Mouse (Mus musculus) gastrocnemius, postnatal 14 days (tissue): Measurements from ENCODE around the gene Atp6ap1. TPM values are rescaled to one million over a fixed set of nuclear protein-coding genes. Genes with fewer than 3 reads are reported as not detected.

Experiments
- DNase-seq: peaks from one replicate; pipeline ENCODE4 v3.0.0; 2021; ENCODE audit warnings: mixed read lengths
- intact Hi-C: fragments of 180-260 bp; cut with DNase I; formaldehyde crosslinking; loops from one replicate; pipeline ENCODE4 v1.15.1; 2025; ENCODE audit warnings: low total_unique reads
- long read RNA-seq, 2 experiments: library from polyadenylated mRNA; stranded (forward); transcript quantifications; one replicate each; pipeline ENCODE4 v2.0.0; 2021
- total RNA-seq, 2 experiments: library from RNA; stranded (reverse); gene quantifications; 2 replicates each; pipeline ENCODE4 v1.2.3; 2021

The Atp6ap1 gene
- total RNA-seq, result 10 to 100 TPM; 87.9 to 94.6 TPM
- long read RNA-seq, experiment 1, transcript Atp6ap1-201 (10 exons, 2,189 nt), result major isoform, 63 of 78 reads
- long read RNA-seq, experiment 1, partial matches to known transcripts, result 4 of 78 reads
- long read RNA-seq, experiment 1, other reads (novel, unspliced or antisense), result 11 of 78 reads
- long read RNA-seq, experiment 2, transcript Atp6ap1-201 (10 exons, 2,189 nt), result major isoform, 80 of 93 reads
- long read RNA-seq, experiment 2, partial matches to known transcripts, result 6 of 93 reads
- long read RNA-seq, experiment 2, other reads (novel, unspliced or antisense), result 6 of 93 reads

DNA sequence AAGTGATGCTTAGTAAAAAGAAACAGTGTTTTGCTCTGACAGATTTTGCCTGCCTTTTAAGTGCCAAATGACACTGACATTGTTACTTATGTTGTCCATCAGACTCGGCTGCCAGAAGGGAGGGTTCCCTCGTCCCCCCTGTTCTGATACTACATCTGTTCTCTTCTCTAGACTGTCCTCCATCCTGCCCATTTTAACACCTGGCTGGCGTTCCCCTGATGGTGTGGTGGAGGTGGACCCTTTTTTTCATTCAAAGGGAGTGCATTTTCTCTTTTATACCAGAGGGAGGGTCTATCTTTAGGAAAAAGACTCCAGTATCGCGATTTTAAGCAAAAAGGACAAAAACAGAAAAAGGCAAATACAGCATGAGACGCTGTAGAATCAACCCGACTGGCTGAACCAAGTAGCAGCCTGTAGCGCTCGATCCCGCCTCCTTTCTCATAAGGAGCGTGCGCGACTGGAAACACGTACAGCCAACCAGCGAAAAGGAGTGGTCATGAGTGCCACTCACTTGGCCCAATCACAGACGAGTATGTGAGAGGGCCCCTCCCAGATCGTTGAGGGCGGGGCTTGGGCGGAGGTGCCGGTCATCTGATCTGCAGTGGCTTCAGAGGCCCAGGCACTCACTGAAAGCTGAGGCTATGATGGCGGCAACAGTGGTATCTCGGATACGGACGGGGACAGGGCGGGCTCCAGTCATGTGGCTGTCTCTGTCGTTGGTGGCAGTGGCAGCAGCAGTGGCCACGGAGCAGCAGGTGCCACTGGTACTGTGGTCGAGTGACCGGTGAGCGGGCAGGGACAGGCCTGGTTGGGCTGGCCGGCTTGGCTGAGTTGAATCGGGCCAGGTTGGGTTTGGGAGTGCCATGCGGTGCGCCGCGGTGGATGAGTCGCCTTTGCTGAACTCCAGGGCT is at the start of gene Atp6ap1:
Gene Atp6ap1, plus strand, starts transcription at position 560 of the 911 bp plus-strand sequence.
- DNase-seq, result peak; percentile 91
- intact Hi-C loops, result no loop called here

DNA sequence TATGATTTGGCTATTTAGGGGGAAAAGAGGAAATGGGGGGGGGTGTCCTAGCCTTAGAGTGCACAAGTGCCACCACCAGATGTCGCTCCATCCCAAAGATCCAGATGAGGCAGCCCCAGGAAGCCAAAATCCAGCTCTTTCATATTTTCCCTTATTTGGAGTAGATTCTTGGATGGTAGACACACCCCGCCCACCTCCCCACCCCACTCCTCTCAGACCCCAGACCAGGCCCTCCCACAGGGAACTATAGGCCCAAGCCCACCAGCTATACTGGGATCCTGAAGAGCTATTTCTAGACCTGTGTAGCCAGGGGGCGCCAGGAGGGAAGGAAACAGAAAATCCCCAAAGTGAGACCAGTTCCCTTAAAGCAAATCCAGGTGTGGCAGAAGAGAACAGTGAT is 48.2 kb upstream of the Atp6ap1 start:
- intact Hi-C loops, result no loop called here
- peak; percentile 53 for DNase-seq

DNA sequence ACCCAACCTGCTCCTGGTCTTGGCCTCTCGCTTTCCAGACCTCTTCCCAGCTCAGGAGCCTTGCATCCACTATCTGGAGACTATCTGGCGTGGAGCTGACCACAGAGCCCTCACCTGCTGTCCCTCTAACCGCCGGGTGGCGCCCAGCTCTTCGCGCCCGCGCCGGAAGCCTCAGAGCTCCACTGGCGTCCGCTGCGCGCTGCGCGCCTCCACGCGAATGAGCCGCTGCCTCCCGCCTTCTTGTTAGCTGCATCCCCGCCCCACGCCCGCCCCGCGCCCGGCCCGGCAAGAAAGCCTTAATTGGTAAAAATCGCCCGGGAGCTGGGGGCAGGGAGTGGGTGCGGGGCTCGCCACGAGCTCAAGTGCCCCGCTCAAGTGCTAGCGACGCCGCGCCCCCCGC is 47.3 kb upstream of the Atp6ap1 start, which contains the start of gene Flna:
Gene Flna, minus strand, starts transcription at position 206 of the 400 bp plus-strand sequence.
- intact Hi-C loops, result loop anchor here (5.0 kb wide), 1 partner anchor 163 kb away; no protein-coding TSS in a partner anchor
- peak; percentile 64 for DNase-seq

DNA sequence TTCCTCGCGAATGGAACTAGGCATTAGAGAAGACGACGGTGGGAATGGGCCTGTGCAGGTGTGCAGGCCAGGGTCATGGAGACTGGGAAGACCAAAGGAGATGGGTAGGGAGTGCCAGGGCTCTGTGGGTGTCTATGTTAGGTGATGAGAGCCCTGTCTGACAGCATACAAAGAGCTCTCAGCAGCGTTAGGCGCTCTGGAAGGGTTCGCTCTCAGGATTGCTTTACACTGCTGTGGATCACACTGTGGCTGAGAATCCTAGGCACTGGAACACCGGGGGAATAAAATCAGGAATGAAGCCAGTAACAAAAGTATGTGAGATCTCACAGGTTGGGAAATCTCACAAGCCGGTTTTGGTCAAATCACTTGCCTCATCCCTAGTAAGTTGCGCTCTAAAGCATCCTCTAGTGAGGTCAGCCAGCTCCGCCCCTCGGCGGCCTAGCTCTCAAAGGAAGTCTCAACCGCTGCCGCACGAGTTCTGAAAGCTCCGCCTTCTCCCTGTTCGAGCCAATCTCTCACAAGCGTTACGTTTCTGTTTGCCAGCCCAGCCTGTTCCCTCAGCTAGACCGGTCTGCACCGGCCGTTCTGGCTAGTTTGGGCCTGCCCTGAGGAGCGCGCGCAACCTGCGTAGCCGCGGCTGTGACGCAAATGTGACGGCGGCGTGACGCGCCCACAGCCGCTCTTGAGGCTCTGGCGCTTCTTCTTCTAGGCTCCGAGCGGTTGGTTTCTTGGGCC is 42.6 kb upstream of the Atp6ap1 start, which contains the start of gene Emd:
Gene Emd, plus strand, starts transcription at position 535 of the 735 bp plus-strand sequence.
- intact Hi-C loops, result loop anchor here (5.0 kb wide), 1 partner anchor 158 kb away; no protein-coding TSS in a partner anchor

DNA sequence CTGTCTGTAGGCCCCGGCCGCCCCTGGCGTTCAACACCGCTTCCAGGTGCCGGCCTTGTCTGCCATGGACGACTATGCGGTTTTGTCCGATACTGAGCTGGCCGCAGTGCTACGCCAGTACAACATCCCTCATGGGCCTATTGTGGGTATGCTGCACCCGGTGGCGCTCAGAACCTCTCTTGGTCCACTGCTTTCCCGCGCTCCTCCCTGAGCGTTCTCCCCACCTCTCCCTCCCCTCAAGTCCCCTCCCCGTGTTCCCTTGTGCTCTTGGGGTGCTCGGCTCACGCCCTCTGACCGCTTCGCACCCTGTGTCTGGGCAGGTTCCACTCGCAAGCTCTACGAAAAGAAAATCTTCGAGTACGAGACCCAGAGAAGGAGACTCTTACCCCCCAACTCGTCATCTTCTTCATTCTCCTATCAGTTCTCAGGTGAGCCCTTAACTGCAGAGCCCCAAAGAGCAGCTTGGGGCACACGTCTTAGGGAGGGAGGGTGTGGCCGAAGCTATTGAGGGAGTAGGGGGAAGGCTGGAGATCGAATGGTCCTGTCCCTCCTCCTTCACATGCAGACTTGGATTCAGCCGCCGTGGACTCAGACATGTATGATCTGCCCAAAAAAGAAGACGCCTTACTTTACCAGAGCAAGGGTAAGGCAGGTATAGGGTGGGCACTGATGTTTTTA is 41.9 kb upstream of the Atp6ap1 start:
- intact Hi-C loops, result loop anchor here (5.0 kb wide), 1 partner anchor 157 kb away; no protein-coding TSS in a partner anchor
- no peak for DNase-seq

More for the DNA sequence above, 42.6 kb upstream of the Atp6ap1 start, which contains the start of gene Emd:
- DNase-seq, result peak; percentile 84

DNA sequence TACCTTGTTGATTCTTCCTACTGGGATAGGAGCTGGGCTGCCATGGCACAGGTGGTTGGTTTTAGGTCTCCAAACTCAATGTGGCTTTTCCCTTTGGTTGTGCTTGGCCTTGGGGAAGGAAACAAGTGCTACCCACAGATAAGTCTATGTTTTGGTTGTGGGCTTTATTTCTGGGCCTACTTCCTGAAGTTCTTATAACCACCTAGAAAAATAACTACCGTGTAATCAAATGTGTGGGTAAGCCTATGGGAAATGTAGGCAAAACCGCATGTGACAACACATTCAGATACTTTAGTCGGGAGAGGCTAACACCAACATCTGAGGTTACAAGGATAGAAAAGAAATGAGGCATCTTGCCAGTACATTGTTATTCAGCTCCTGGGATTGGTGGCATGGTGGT is 39.2 kb upstream of the Atp6ap1 start:
- intact Hi-C loops, result no loop called here
- no peak for DNase-seq

DNA sequence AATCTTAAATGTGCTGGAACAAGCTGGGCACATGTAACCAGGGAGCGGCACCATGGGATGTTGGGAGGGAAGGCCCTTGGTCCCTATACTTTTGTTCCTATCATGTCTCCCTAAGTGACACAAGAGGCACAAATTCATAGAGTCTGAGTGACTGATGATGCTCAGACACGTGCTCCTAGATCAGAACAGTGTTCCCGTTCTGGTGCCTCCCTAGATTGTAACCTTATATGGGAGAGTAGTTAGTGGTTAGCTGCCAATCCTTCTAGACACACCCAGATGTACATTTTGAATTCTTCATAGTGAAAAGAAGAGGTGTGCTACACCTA is 27.2 kb upstream of the Atp6ap1 start:
- intact Hi-C loops, result no loop called here
- DNase-seq, result no peak

DNA sequence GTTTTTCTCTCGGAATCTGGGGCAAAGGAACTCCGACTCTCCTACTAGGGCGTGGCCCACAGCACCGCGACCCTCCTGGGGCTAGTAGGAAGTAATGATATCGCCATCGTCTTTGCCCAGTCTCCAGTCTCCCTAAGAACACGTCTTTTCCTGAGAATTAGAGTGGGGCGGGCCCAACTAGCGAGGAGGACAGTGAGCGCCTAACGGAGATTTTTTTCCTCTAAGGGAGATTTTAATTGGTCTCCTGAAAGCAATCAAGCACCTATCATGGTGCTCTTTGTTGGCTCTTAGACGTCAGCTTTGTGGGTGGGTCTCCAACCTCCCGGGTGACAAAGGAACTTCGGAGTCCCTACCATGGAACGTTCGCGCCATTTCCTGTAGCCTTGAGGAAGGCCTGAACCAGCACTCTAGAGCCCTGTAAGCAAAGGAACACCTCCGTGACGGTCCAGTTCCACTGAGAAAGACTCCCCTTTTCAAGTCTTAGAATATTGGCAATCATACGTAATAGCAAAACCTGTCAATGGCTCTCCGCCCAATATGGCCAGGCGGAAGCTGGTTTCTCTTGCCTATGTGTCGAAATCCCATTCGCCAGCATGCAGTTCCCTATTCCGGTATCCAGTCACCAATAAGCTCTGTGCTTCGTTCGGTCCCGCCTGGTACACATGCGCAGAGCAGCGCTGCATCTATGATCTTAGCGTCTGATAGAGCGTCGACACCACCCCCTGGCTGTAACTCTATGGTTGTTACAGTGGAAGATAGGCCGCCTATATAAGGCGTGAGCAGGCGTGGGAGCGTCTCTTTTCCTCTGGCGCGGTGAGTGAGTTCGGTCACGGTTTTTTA is 26.6 kb upstream of the Atp6ap1 start, which contains the start of gene Rpl10:
Gene Rpl10, plus strand, starts transcription at position 751 of the 840 bp plus-strand sequence.
- DNase-seq, result peak; percentile 89
- intact Hi-C loops, result no loop called here

DNA sequence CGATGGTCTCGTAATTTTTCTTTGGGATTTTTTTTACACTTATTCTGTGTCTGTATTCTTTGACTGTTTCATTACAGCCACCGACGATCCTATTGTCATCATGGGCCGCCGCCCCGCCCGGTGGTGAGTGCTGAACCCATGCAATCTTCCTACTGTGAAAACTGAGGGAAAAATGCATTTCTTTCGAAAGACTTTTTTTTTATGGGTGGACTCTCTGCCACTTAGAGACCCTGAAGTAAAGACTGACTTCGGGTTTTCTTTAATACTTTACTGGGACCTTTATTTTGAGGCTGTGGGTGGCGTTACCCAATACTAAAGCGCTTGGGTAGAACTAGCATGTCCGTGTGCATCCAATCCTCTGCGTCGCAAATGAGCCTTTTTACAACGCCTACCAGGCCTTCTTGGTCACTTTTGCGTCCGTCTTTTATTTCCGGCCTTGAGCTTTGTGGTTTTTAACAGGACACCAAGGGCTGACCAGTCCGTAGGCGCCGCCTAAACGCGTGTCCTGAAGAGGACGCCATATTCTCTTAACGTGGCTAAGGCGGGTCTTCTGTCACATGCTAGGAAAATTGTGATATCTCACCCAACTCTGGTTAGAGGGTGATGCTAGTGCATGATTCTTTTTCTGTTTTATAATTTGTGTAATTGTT is 25.9 kb upstream of the Atp6ap1 start:
- intact Hi-C loops, result no loop called here
- DNase-seq, result no peak

DNA sequence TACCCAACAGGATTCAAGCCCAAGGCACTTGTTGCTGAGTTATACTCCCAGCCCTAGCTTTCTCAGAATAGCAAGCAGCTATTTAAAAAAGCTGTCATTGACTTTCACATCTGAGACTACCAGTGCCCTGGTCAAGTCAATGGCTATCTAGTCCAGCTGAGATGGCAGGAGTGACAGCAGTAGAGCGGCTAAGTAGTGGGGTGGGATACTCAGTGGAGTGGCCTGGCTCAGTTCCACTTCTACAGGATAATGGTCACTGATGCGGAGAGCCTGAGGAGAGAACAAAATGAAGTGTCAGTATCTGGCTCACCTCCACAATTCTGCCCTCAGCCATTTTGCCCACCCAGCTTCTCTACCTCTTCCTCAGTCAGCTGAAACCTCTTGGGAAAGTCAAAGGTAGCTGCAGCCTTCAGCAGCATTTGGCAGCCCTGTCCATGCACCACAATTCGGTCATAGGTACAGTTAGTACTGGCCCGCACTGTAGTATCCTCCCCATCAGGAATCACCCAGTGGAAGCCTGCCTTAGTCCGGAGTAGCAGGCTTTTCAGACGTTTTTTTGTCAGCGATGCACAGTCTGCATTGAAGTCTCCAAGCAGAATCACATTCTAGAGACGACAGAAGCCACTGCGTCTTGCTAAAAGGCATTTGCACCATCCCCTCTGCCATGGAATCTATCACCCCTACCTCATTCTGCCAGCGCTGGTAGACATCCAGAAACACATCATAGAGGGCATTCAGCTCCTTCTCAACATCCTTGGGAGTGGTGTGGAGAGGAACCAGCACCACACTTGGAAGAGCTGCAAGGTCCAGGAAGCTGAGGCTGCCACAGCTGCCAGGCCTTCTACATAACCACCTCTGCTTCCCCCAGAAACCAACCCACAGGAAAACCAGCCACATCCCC is 23.2 kb upstream of the Atp6ap1 start:
- intact Hi-C loops, result no loop called here
- no peak for DNase-seq

DNA sequence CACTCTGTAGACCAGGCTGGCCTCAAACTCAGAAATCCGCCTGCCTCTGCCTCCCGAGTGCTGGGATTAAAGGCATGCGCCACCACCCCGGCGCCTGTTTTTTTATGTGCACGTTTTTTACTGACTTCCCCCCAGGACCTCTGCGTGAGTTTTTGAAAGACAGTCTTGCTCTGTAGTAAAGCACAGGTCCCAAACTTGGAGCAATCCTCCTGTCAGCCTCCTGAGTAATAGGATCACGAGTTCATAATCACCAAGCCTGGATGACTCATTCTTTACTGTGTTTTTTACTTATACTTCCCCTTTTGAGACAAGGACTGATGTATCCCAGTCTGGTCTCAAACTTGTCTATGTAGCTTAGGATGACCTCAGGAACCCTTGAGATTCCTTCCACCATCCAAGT is 19.0 kb upstream of the Atp6ap1 start:
- intact Hi-C loops, result no loop called here
- DNase-seq, result no peak

DNA sequence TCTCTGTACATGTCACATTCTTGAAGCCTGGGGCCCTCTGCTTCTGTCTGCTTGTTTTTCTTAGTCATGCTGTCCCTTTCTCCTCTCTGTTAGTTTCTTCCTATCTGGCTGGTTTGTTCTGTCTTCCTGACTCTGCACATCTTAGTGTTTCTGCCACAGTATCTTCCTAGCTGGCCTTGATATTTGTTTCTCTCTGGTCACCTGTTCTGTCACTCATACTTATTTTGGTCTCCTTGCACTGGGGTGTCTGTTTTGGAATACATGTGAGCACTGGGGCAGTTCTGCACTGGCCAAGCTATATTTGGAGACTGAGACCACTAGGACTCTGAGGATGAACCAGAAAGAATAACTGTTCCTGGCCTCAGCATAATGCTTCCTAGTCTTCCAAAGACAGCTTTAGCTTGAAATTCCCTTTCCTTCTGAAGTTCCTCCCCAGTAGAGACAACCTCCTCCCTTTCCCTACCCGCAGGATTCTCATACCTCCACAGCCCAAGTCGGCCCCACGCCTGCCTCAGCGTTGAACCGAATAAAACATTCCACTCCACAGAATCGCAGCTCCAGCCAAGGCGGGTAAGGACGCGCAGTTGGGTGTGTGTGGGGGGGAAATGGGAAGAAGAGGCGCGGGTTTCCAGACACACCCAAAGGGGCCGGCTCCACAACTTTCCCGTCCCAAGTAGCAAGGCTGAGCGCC is 15.7 kb upstream of the Atp6ap1 start:
- DNase-seq, result no peak
- intact Hi-C loops, result no loop called here

DNA sequence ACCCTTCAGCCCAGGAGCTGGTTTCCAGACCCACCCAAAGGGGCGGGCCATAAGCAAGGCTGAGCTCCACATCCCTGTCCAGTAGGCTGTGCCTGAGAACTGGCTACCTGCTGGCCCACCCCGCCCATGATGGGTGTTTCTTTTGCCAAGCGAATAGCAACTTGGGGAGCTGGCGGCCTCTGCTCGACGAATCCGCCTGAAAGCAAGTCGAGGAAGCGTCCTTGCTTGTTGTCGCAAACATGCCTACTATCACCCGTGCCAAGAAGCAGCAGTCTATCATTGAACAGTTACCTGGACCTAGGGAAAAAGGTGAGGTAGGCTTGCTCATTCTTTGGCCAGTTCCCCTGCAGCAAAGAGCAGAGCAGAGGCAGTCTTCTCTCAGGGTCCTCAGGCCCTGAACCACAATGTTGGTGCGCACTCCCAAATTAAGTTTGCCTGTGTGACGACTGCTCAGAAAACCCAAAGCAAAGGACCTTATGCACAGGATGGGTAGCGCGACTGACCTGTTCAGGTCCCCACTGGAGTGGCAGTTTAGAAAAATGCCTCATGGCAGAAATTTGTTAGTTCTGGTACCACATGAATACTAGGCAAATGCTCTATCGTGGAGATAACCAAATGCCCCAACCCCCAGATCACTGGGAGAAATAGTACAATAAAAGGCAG is 15.0 kb upstream of the Atp6ap1 start, which contains the start of the genes Taz and Dnase1l1:
Gene Taz, plus strand, starts transcription at position 181 of the 663 bp plus-strand sequence.
Gene Dnase1l1, minus strand, starts transcription at position 606 of the 663 bp plus-strand sequence.
- intact Hi-C loops, result no loop called here
- peak; percentile 82 for DNase-seq

DNA sequence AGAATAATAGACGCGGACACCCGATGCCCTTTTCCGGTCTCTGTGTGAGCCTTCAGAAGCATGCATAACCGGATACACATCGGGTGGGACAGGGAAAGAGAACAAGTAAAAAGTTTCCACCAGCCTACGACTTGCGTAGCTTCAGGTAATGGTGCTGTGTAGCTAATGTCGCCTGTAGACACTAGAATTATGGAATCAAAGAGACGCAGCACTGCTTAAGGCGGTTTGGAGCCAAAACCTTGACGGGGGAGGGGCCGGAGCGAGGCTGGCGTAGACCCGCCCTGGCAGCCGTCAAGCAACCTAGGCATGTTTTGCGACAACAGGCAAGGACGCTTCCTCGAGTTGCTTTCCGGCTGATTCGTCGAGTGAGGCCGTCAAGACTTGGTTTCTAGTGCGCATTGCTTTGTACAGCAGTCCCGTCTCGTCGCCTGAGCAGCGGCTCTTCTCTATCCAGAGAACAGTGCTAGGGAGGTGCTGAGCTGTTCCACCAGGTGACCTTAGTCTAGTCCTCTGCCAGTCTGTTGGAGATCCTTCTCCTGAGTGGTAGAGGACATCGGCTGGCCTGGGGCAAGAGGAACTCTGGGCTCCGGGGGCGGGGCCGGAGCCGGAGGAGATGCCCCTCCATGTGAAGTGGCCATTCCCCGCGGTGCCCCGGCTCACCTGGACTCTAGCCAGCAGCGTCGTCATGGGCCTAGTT is 14.4 kb upstream of the Atp6ap1 start:
- peak; percentile 85 for DNase-seq
- intact Hi-C loops, result no loop called here

DNA sequence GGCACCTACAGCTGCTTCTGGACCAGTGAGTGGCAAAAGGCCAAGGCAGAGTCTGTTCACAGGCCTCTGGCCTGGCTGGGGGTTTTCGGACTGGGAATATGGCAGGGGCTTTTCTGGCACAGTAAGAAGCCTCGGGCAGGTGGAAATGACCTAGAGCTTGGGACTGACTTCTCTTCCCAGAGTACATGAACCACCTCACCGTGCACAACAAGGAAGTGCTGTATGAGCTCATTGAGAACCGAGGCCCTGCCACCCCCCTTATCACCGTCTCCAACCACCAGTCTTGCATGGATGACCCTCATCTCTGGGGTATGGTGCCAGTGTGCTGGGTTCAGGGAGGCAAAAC is 13.8 kb upstream of the Atp6ap1 start:
- no peak for DNase-seq
- intact Hi-C loops, result no loop called here
